ENCODE assay signal across 8 mouse cellular contexts in the genomic region with DNA sequence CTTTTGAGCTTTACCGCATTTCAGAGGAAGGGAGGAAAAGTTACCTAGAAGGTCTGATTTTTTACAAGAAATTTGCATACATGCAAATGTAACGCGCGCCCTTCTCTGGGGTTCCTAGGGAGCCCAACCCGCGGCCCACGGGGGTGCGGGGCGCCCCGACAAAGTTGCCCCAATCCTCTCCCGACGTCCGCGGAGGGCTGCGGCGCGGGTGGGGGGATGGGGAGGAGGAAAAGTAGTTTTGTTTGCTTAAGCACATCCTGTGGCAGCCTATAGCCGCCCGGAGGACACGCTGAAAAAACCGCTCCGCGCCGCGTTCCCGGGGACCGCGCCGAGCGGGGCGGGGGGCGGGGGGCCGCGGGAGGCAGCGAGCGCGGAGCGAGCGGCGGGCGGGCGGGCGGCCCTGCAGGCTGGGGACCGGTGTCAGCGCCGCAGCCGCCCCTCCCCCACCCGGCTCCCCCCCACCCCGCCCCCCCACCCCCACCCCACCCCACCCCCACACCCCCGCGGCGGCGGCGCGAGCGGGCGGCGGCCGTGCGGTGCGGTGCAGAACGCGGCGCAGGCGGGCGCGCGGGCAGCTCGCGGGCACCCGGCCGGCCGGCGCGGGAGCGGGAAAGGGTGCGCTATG. TPM values are rescaled to one million over a fixed set of nuclear protein-coding genes. Genes with fewer than 3 reads are reported as not detected.
DNase-seq lines count a peak whose midpoint lies in the region; ATAC-seq and TF ChIP-seq lines count a peak whose summit lies in the region.

No protein-coding gene starts in this region.

- intact Hi-C loops in heart, adult 2 months (cut with DNase I), result loop anchor here (2.0 to 5.0 kb wide), 7 partner anchors 40 to 545 kb away; no protein-coding TSS in a partner anchor

- peak overlapping the region; percentile 86 for H3K4me3 ChIP-seq in heart, adult 2 months
- H3K4me3 ChIP-seq in kidney, embryonic 14.5 days (ENCODE audit: low read length), result peak overlapping the region; percentile 81
- H3K4me3 ChIP-seq in spleen, adult 2 months (ENCODE audit: extremely low read depth, insufficient read depth, insufficient read length), result peak overlapping the region; percentile 66

- no peak for TF ChIP-seq CTCF in heart, adult 2 months (IDR thresholded peaks at IDR 0.05)
- no peak for TF ChIP-seq CTCF in spleen, adult 2 months (IDR thresholded peaks at IDR 0.05; ENCODE audit: extremely low read depth, insufficient read depth, insufficient read length, insufficient replicate concordance)

- H3K27me3 ChIP-seq in heart, adult 2 months (ENCODE audit: control insufficient read depth, insufficient read depth, low read length), result no peaks in the 10 kb centered on the region
- peaks cover 23% of the 10 kb centered on the region for H3K27me3 ChIP-seq in kidney, embryonic 14.5 days (ENCODE audit: control insufficient read depth, insufficient read depth, low read length)
- peaks cover 28% of the 10 kb centered on the region for H3K27me3 ChIP-seq in spleen, adult 2 months (ENCODE audit: control insufficient read depth, insufficient read depth, low read length)

- TF ChIP-seq POLR2A in heart, adult 2 months (IDR thresholded peaks at IDR 0.05; ENCODE audit: insufficient read depth, low read depth, low read length), result no peak
- TF ChIP-seq POLR2A in spleen, adult 2 months (IDR thresholded peaks at IDR 0.05; ENCODE audit: low read depth, low read length), result no peak

- peak; percentile 37 for ATAC-seq in kidney, embryonic 14.5 days (ENCODE audit: low FRiP score, low TSS enrichment)
- no peak for ATAC-seq in erythroid progenitor cell, adult 5-6 weeks (replicated peaks; ENCODE audit: low FRiP score, poor library complexity, severe bottlenecking)

- H3K9ac ChIP-seq in heart, adult 2 months (ENCODE audit: low read depth, low read length), result peak overlapping the region; percentile 100
- H3K9ac ChIP-seq in kidney, embryonic 14.5 days (ENCODE audit: low read depth, low read length), result peak overlapping the region; percentile 95

- H3K4me1 ChIP-seq in heart, adult 2 months (ENCODE audit: control insufficient read depth, insufficient read depth, low read length), result peaks cover 6% of the 10 kb centered on the region
- H3K4me1 ChIP-seq in kidney, embryonic 14.5 days (ENCODE audit: control insufficient read depth, insufficient read depth, low read length), result no peaks in the 10 kb centered on the region
- H3K4me1 ChIP-seq in spleen, adult 2 months (ENCODE audit: control insufficient read depth, insufficient read depth, insufficient read length), result peaks cover 2% of the 10 kb centered on the region

- H3K27ac ChIP-seq in heart, adult 2 months, result peak overlapping the region; percentile 96
- H3K27ac ChIP-seq in kidney, embryonic 14.5 days (ENCODE audit: low read depth, low read length), result peak overlapping the region; percentile 91; the same call in 1 of the 2 replicates
- H3K27ac ChIP-seq in spleen, adult 2 months (ENCODE audit: insufficient read depth, low read length), result peak overlapping the region; percentile 59

- no peak for TF ChIP-seq EP300 in heart, adult 2 months (IDR thresholded peaks at IDR 0.05; ENCODE audit: insufficient read depth, low read depth, low read length)

- H3K9me3 ChIP-seq in kidney, embryonic 14.5 days (ENCODE audit: control insufficient read depth, low read length), result no peaks in the 10 kb centered on the region

- H3K36me3 ChIP-seq in heart, adult 2 months (ENCODE audit: control insufficient read depth, insufficient read depth, low read length), result peaks cover 14% of the 10 kb centered on the region
- no peaks in the 10 kb centered on the region for H3K36me3 ChIP-seq in kidney, embryonic 14.5 days (ENCODE audit: control insufficient read depth, insufficient read depth, low read length)
- no peaks in the 10 kb centered on the region for H3K36me3 ChIP-seq in spleen, adult 2 months (ENCODE audit: control insufficient read depth, insufficient read depth, low read length)

- no peaks in the 10 kb centered on the region for H3K79me2 ChIP-seq in heart, adult 2 months (replicated peaks; ENCODE audit: control insufficient read depth, insufficient read depth, low read length)

- WGBS in heart, adult 2 months, result 0% methylated on average over 51 of the region's 77 CpGs
- under 1% methylated on average over 38 of the region's 77 CpGs for WGBS in kidney, embryonic 14.5 days
- under 1% methylated on average over 56 of the region's 77 CpGs for WGBS in spleen, adult 2 months

- peak overlapping the region; percentile 72 for H3K4me2 ChIP-seq in kidney, embryonic 14.5 days (replicated peaks; ENCODE audit: low read depth, low read length)

- DNase-seq in layer of hippocampus, postnatal 10 days (ENCODE audit: low spot score in 2 of 2), result peak; percentile 62 to 73
- no peak for DNase-seq in layer of hippocampus, adult 8-10 months (ENCODE audit: low spot score in 2 of 2)
- DNase-seq in cerebellum, adult 9-10 months, result peak; percentile 71
- DNase-seq in heart, adult 2 months, result peak; percentile 75 to 82
- DNase-seq in lung, postnatal 14 days, result peak; percentile 59
- DNase-seq in spleen, adult 2 months (ENCODE audit: low read depth in 1 of 2, low spot score in 2 of 2), result peak in 1 of 2 experiments; percentile 30

RNA-seq across cellular contexts. Expression of a gene that starts 0.7 kb away (rescaled TPM):
- total RNA-seq in layer of hippocampus, postnatal 10 days (2021), result 10 to 100 TPM; 10.0 to 10.2 TPM
- total RNA-seq in layer of hippocampus, adult 8-10 months (2022), result 1 to 10 TPM; 6.7 to 9.3 (median 7.9) TPM
- not detected for total RNA-seq in heart, adult 2 months (2021)
- polyA plus RNA-seq in heart, adult 2 months (2012; rRNA removed), result 0.15 TPM in 1 of 2 replicates, not detected in the other
- polyA plus RNA-seq in kidney, embryonic 14.5 days (2014; fragmentation: Nextera tagmentation; extraction: Ambion mirVana), result 0.35 and 0.71 TPM in 2 replicates
- not detected in 2 replicates for polyA plus RNA-seq in spleen, adult 2 months (2012; rRNA removed)
- total RNA-seq in erythroid progenitor cell, adult 5-6 weeks (2015; ENCODE audit: low replicate concordance), result not detected in 2 replicates
- not detected in 2 replicates for total RNA-seq in erythroid progenitor cell, adult 5-6 weeks (2017; ENCODE audit: low replicate concordance)

RNA-seq across cellular contexts. Expression of a gene that starts 4.7 kb away (rescaled TPM):
- 100 to 1,000 TPM; 118 to 135 TPM for total RNA-seq in layer of hippocampus, postnatal 10 days (2021)
- 100 to 1,000 TPM in 1 of 4 experiments, 10 to 100 TPM in 3; 94.9 to 110 (median 97.8) TPM for total RNA-seq in layer of hippocampus, adult 8-10 months (2022)
- total RNA-seq in heart, adult 2 months (2021), result 100 to 1,000 TPM; 126 to 128 TPM
- 70.3 and 75.6 TPM in 2 replicates for polyA plus RNA-seq in heart, adult 2 months (2012; rRNA removed)
- 25.9 and 32.1 TPM in 2 replicates for polyA plus RNA-seq in kidney, embryonic 14.5 days (2014; fragmentation: Nextera tagmentation; extraction: Ambion mirVana)
- 10.3 and 13.2 TPM in 2 replicates for polyA plus RNA-seq in spleen, adult 2 months (2012; rRNA removed)
- total RNA-seq in erythroid progenitor cell, adult 5-6 weeks (2015; ENCODE audit: low replicate concordance), result 21.8 and 54.4 TPM in 2 replicates
- total RNA-seq in erythroid progenitor cell, adult 5-6 weeks (2017; ENCODE audit: low replicate concordance), result 2.2 and 2.7 TPM in 2 replicates

Comparison
In these comparisons a context has a peak if more than half of its experiments do, and no peak if none do; other contexts are left out.
1. DNase-seq: peak in layer of hippocampus, postnatal 10 days (2 of 2), cerebellum, adult 9-10 months (single experiment), heart, adult 2 months (2 of 2) and lung, postnatal 14 days (single experiment); none in layer of hippocampus, adult 8-10 months (0 of 2).
2. RNA of a gene that starts 0.7 kb away (total RNA-seq): 10.0 to 10.2 TPM in layer of hippocampus, postnatal 10 days and 6.7 to 9.3 TPM in layer of hippocampus, adult 8-10 months; not detected in heart, adult 2 months and not detected in erythroid progenitor cell, adult 5-6 weeks; every median in the first group is over 4 times any median in the second.
3. Peak in every context shown above with its lines, with median percentiles within 50 percentile points of each other: H3K27ac ChIP-seq and H3K4me3 ChIP-seq.